Mouse (Mus musculus) kidney, adult 10 weeks (tissue): ENCODE measurements around the gene Gm6882. TPM values are rescaled to one million over a fixed set of nuclear protein-coding genes. Genes with fewer than 3 reads are reported as not detected.

ENCODE experiments used
- polyA plus RNA-seq: library from polyadenylated mRNA; stranded (reverse); fragments of 350-450 nt; fragmentation: Illumina TruSeq; extraction: RNeasy Lipid Tissue Mini Kit (QIAGEN cat#74804); gene quantifications from one replicate; pipeline ENCODE4 v1.2.3, GENCODE M21; 2014; ENCODE audit warnings: low read depth, low replicate concordance

Gm6882 gene
- polyA plus RNA-seq: not detected

DNA sequence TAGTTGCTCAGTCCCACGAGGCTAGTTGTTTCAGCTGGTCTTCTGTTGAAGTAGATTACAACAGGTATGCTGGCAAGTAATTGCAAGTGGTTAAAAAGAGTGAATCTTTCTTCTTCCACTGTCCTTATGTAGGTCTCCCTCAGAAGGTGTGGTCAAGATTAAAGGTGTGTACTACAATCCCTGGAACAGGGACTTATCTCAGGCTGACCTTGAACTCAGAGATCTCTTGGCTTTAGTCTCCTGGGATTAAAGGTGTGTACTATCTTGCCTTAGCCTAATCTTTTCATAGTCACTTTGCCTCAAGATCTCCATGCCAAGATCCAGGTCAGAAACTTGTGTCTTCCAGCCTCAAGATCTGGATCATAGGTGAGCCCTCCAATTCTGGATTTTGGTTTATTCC, at the start of gene Gm6882:
TSS of gene Gm6882 (minus strand) at position 101 of the 400 bp plus-strand sequence.

Other genes starting within 250 kb of the Gm6882 start
- gene Gm5157, start 242.3 kb downstream of the Gm6882 start, polyA plus RNA-seq: not detected
- not detected for gene Vmn1r124, start 172.1 kb downstream of the Gm6882 start, polyA plus RNA-seq
- not detected for gene Vmn1r125, start 160.6 kb downstream of the Gm6882 start, polyA plus RNA-seq
- not detected for gene Vmn1r126, start 131.3 kb downstream of the Gm6882 start, polyA plus RNA-seq
- gene Vmn1r127, start 112.9 kb downstream of the Gm6882 start, polyA plus RNA-seq: not detected
- gene Vmn1r128, start 83.4 kb downstream of the Gm6882 start, polyA plus RNA-seq: not detected
- not detected for gene Vmn1r129, start 71.5 kb downstream of the Gm6882 start, polyA plus RNA-seq
- gene Vmn1r130, start 79.0 kb upstream of the Gm6882 start, polyA plus RNA-seq: not detected
- gene Vmn1r131, start 113.3 kb upstream of the Gm6882 start, polyA plus RNA-seq: not detected
- gene Vmn1r132, start 181.3 kb upstream of the Gm6882 start, polyA plus RNA-seq: not detected